Mouse (Mus musculus) ES-Bruce4 (cell line): ENCODE results near the gene Dqx1.

ENCODE experiments used
- CTCF ChIP-seq: IDR thresholded peaks from one replicate; pipeline ENCODE4 v1.8.1; 2011; ENCODE audit warnings: low read depth, low read length
- EP300 ChIP-seq: IDR thresholded peaks from 2 replicates; pipeline ENCODE4 v1.6.1; 2011; ENCODE audit warnings: low read depth, low read length; ENCODE audit not compliant: insufficient read depth
- POLR2A ChIP-seq: IDR thresholded peaks from one replicate; pipeline ENCODE4 v1.8.1; 2011; ENCODE audit warnings: low read length; ENCODE audit not compliant: insufficient read depth

- no peak for TF ChIP-seq CTCF
- no peak for TF ChIP-seq POLR2A
- TF ChIP-seq EP300 = no peak
These were observed 25.6 kb upstream of the Dqx1 start for GRCm38 (mm10) chr6:83031921-83032590.
